Mouse (Mus musculus): ENCODE measurements around the gene Smg6. TPM values are rescaled to one million over a fixed set of nuclear protein-coding genes. Genes with fewer than 3 reads are reported as not detected.

Smg6 gene
- polyA plus RNA-seq, 1 experiment from 2014 or later: 15.9 TPM

- 94% methylated on average over 2 of the region's 2 CpGs for WGBS
- H3K9me3 ChIP-seq (ENCODE audit: control insufficient read depth, low read length): no peaks in the 10 kb centered on the region
Measured at GRCm38 (mm10) chr11:74957600-74957999, 32.0 kb downstream of the Smg6 start.

GRCm38 (mm10) chr11:74959501-74959900 lies 33.9 kb downstream of the Smg6 start:
- Histone ChIP-seq H3K9ac (replicated peaks; ENCODE audit: low read length) (no peak overlapping the region), H3K4me3 (replicated peaks; ENCODE audit: low read depth, low read length) (no peak overlapping the region), H3K27me3 (ENCODE audit: control insufficient read depth, insufficient read depth, low read length) (no peaks in the 10 kb centered on the region), H3K9me3 (ENCODE audit: control insufficient read depth, low read length) (no peaks in the 10 kb centered on the region), H3K4me2 (ENCODE audit: low read length) (no peak overlapping the region), H3K4me1 (ENCODE audit: control insufficient read depth, insufficient read depth, low read length) (no peaks in the 10 kb centered on the region), H3K36me3 (ENCODE audit: control insufficient read depth, insufficient read depth, low read length) (peaks cover 19% of the 10 kb centered on the region), H3K27ac (replicated peaks; ENCODE audit: low read depth, low read length) (no peak overlapping the region)
- WGBS: 91% methylated on average over 2 of the region's 2 CpGs
- DNase-seq: no peak
- no peak for ATAC-seq (ENCODE audit: low FRiP score, low TSS enrichment)

More at GRCm38 (mm10) chr11:74957600-74957999, 32.0 kb downstream of the Smg6 start:
- H3K9ac ChIP-seq (replicated peaks; ENCODE audit: low read length): no peak overlapping the region
- DNase-seq (no peak), ATAC-seq (ENCODE audit: low FRiP score, low TSS enrichment) (no peak)
- H3K4me1 ChIP-seq (ENCODE audit: control insufficient read depth, insufficient read depth, low read length): no peaks in the 10 kb centered on the region
- no peaks in the 10 kb centered on the region for H3K27me3 ChIP-seq (ENCODE audit: control insufficient read depth, insufficient read depth, low read length)
- H3K4me2 ChIP-seq (ENCODE audit: low read length): no peak overlapping the region
- H3K27ac ChIP-seq (replicated peaks; ENCODE audit: low read depth, low read length): no peak overlapping the region
- no peak overlapping the region for H3K4me3 ChIP-seq (replicated peaks; ENCODE audit: low read depth, low read length)
- H3K36me3 ChIP-seq (ENCODE audit: control insufficient read depth, insufficient read depth, low read length): peaks cover 22% of the 10 kb centered on the region

- Histone ChIP-seq H3K4me1 (ENCODE audit: control insufficient read depth, insufficient read depth, low read length) (no peaks in the 10 kb centered on the region), H3K9ac (replicated peaks; ENCODE audit: low read length) (no peak overlapping the region), H3K9me3 (ENCODE audit: control insufficient read depth, low read length) (no peaks in the 10 kb centered on the region), H3K4me3 (replicated peaks; ENCODE audit: low read depth, low read length) (no peak overlapping the region), H3K27me3 (ENCODE audit: control insufficient read depth, insufficient read depth, low read length) (no peaks in the 10 kb centered on the region), H3K27ac (replicated peaks; ENCODE audit: low read depth, low read length) (no peak overlapping the region), H3K36me3 (ENCODE audit: control insufficient read depth, insufficient read depth, low read length) (peaks cover 16% of the 10 kb centered on the region), H3K4me2 (ENCODE audit: low read length) (no peak overlapping the region)
- 96% methylated on average over 9 of the region's 9 CpGs for WGBS
- ATAC-seq (ENCODE audit: low FRiP score, low TSS enrichment): no peak
- DNase-seq: no peak
Measured at GRCm38 (mm10) chr11:74960031-74960551, 34.5 kb downstream of the Smg6 start.

GRCm38 (mm10) chr11:74961953-74962352 lies 36.3 kb downstream of the Smg6 start:
- Histone ChIP-seq H3K27ac (replicated peaks; ENCODE audit: low read depth, low read length) (no peak overlapping the region), H3K9ac (replicated peaks; ENCODE audit: low read length) (no peak overlapping the region), H3K4me2 (ENCODE audit: low read length) (no peak overlapping the region), H3K36me3 (ENCODE audit: control insufficient read depth, insufficient read depth, low read length) (peaks cover 12% of the 10 kb centered on the region), H3K4me1 (ENCODE audit: control insufficient read depth, insufficient read depth, low read length) (no peaks in the 10 kb centered on the region), H3K27me3 (ENCODE audit: control insufficient read depth, insufficient read depth, low read length) (no peaks in the 10 kb centered on the region), H3K4me3 (replicated peaks; ENCODE audit: low read depth, low read length) (no peak overlapping the region), H3K9me3 (ENCODE audit: control insufficient read depth, low read length) (no peaks in the 10 kb centered on the region)
- DNase-seq (no peak), ATAC-seq (ENCODE audit: low FRiP score, low TSS enrichment) (no peak)

GRCm38 (mm10) chr11:74962846-74963407 lies 37.3 kb downstream of the Smg6 start:
- no peaks in the 10 kb centered on the region for H3K27me3 ChIP-seq (ENCODE audit: control insufficient read depth, insufficient read depth, low read length)
- no peaks in the 10 kb centered on the region for H3K9me3 ChIP-seq (ENCODE audit: control insufficient read depth, low read length)
- H3K4me1 ChIP-seq (ENCODE audit: control insufficient read depth, insufficient read depth, low read length): no peaks in the 10 kb centered on the region
- DNase-seq: no peak
- peaks cover 7% of the 10 kb centered on the region; the same call in 1 of the 2 replicates for H3K36me3 ChIP-seq (ENCODE audit: control insufficient read depth, insufficient read depth, low read length)
- no peak overlapping the region for H3K9ac ChIP-seq (replicated peaks; ENCODE audit: low read length)
- H3K4me3 ChIP-seq (replicated peaks; ENCODE audit: low read depth, low read length): no peak overlapping the region
- no peak overlapping the region for H3K4me2 ChIP-seq (ENCODE audit: low read length)
- 97% methylated on average over 2 of the region's 2 CpGs for WGBS
- no peak overlapping the region for H3K27ac ChIP-seq (replicated peaks; ENCODE audit: low read depth, low read length)
- ATAC-seq (ENCODE audit: low FRiP score, low TSS enrichment): no peak

GRCm38 (mm10) chr11:74965516-74965915 lies 39.9 kb downstream of the Smg6 start:
- DNase-seq (no peak), ATAC-seq (ENCODE audit: low FRiP score, low TSS enrichment) (no peak)
- H3K4me1 ChIP-seq (ENCODE audit: control insufficient read depth, insufficient read depth, low read length): no peaks in the 10 kb centered on the region
- H3K9ac ChIP-seq (replicated peaks; ENCODE audit: low read length): no peak overlapping the region
- no peak overlapping the region for H3K27ac ChIP-seq (replicated peaks; ENCODE audit: low read depth, low read length)
- no peaks in the 10 kb centered on the region for H3K27me3 ChIP-seq (ENCODE audit: control insufficient read depth, insufficient read depth, low read length)
- H3K4me2 ChIP-seq (ENCODE audit: low read length): no peak overlapping the region
- peaks cover 3% of the 10 kb centered on the region; the same call in 1 of the 2 replicates for H3K36me3 ChIP-seq (ENCODE audit: control insufficient read depth, insufficient read depth, low read length)
- no peaks in the 10 kb centered on the region for H3K9me3 ChIP-seq (ENCODE audit: control insufficient read depth, low read length)
- H3K4me3 ChIP-seq (replicated peaks; ENCODE audit: low read depth, low read length): no peak overlapping the region
- 96% methylated on average over 3 of the region's 3 CpGs for WGBS

GRCm38 (mm10) chr11:74973290-74974157 lies 47.9 kb downstream of the Smg6 start:
- Histone ChIP-seq H3K4me2 (ENCODE audit: low read length) (no peak overlapping the region), H3K9me3 (ENCODE audit: control insufficient read depth, low read length) (no peaks in the 10 kb centered on the region), H3K4me1 (ENCODE audit: control insufficient read depth, insufficient read depth, low read length) (no peaks in the 10 kb centered on the region), H3K27me3 (ENCODE audit: control insufficient read depth, insufficient read depth, low read length) (no peaks in the 10 kb centered on the region), H3K36me3 (ENCODE audit: control insufficient read depth, insufficient read depth, low read length) (no peaks in the 10 kb centered on the region), H3K27ac (replicated peaks; ENCODE audit: low read depth, low read length) (no peak overlapping the region), H3K9ac (replicated peaks; ENCODE audit: low read length) (no peak overlapping the region), H3K4me3 (replicated peaks; ENCODE audit: low read depth, low read length) (no peak overlapping the region)
- 89% methylated on average over 7 of the region's 7 CpGs for WGBS
- DNase-seq (no peak), ATAC-seq (ENCODE audit: low FRiP score, low TSS enrichment) (no peak)

GRCm38 (mm10) chr11:74974615-74975014 lies 49.0 kb downstream of the Smg6 start:
- Histone ChIP-seq H3K9me3 (ENCODE audit: control insufficient read depth, low read length) (no peaks in the 10 kb centered on the region), H3K27me3 (ENCODE audit: control insufficient read depth, insufficient read depth, low read length) (no peaks in the 10 kb centered on the region), H3K27ac (replicated peaks; ENCODE audit: low read depth, low read length) (no peak overlapping the region), H3K4me3 (replicated peaks; ENCODE audit: low read depth, low read length) (no peak overlapping the region), H3K9ac (replicated peaks; ENCODE audit: low read length) (no peak overlapping the region), H3K4me2 (ENCODE audit: low read length) (no peak overlapping the region), H3K36me3 (ENCODE audit: control insufficient read depth, insufficient read depth, low read length) (no peaks in the 10 kb centered on the region), H3K4me1 (ENCODE audit: control insufficient read depth, insufficient read depth, low read length) (no peaks in the 10 kb centered on the region)
- ATAC-seq (ENCODE audit: low FRiP score, low TSS enrichment) (no peak), DNase-seq (no peak)
